Mouse (Mus musculus) embryo, embryonic 11 days (tissue): ENCODE results near the gene Gm21882.
"Not testable (repeated sequence)": the region's sequence is repeated elsewhere in the genome, so short reads cannot be mapped to it uniquely, and the experiment has no call there.

Experiments used
- DNase-seq: peaks from one replicate; pipeline ENCODE4 v3.0.0-alpha.2; 2015

The Gm21882 gene

DNA sequence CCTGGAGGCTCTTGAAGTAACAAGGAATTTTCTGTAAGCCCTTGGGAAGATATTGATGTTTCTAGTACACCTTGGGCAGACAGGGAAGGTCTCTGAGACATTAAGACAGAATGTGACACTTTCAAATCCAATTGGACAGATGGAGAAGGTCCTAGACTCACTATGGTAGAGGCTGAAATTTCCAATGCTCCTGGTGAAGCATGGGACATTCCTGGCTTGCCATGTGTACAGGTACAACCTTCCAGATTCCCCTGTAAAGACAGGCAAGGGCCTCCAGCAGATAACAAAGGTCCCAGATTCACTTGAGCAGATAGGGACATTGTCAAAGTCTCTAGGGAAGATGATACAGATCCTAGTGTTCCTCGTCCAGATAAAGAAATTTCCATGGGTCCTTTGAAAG is at the start of gene Gm21882:
Gm21882 (minus strand) TSS at position 101 of the 400 bp plus-strand sequence.
- not testable (repeated sequence) for DNase-seq
